Mouse (Mus musculus): ENCODE measurements around the gene Ncf4. TPM values are rescaled to one million over a fixed set of nuclear protein-coding genes. Genes with fewer than 3 reads are reported as not detected.
"Not testable (repeated sequence)": the region's sequence is repeated elsewhere in the genome, so short reads cannot be mapped to it uniquely, and the experiment has no call there.

Gene Ncf4
- polyA plus RNA-seq, 1 experiment from 2014 or later = 7.5 TPM

GRCm38 (mm10) chr15:78260668-78261333, 16.2 kb downstream of the Ncf4 start:
- Histone ChIP-seq H3K4me3 (peak overlapping the region; percentile 5; the same call in 1 of the 2 replicates), H3K27me3 (ENCODE audit: insufficient read depth, poor library complexity, severe bottlenecking) (peaks cover 1% of the 10 kb centered on the region; the same call in 1 of the 2 replicates)

GRCm38 (mm10) chr15:78263286-78263685, 18.7 kb downstream of the Ncf4 start:
- WGBS = 79% methylated on average over 3 of the region's 3 CpGs
- Histone ChIP-seq H3K27ac (0 out of 2 replicates have a peak overlapping the region, but pooled peaks have one; percentile 36), H3K4me3 (no peak overlapping the region), H3K4me1 (peaks cover 15% of the 10 kb centered on the region; the same call in 1 of the 2 replicates), H3K27me3 (ENCODE audit: insufficient read depth, poor library complexity, severe bottlenecking) (no peaks in the 10 kb centered on the region), H3K9me3 (no peaks in the 10 kb centered on the region), H3K36me3 (no peaks in the 10 kb centered on the region)
- DNase-seq (ENCODE audit: low spot score) = no peak

More at GRCm38 (mm10) chr15:78260668-78261333, 16.2 kb downstream of the Ncf4 start:
- no peaks in the 10 kb centered on the region for H3K9me3 ChIP-seq
- WGBS = 55% methylated on average over 13 of the region's 13 CpGs
- H3K27ac ChIP-seq = peak overlapping the region; percentile 23
- no peaks in the 10 kb centered on the region for H3K36me3 ChIP-seq
- DNase-seq (ENCODE audit: low spot score) = peak; percentile 94
- peaks cover 10% of the 10 kb centered on the region; the same call in 1 of the 2 replicates for H3K4me1 ChIP-seq

GRCm38 (mm10) chr15:78267441-78267840, 22.8 kb downstream of the Ncf4 start:
- H3K4me3 ChIP-seq = no peak overlapping the region
- WGBS = 65% methylated on average over 10 of the region's 10 CpGs
- no peaks in the 10 kb centered on the region for H3K9me3 ChIP-seq
- no peak for DNase-seq (ENCODE audit: low spot score)
- no peaks in the 10 kb centered on the region for H3K27me3 ChIP-seq (ENCODE audit: insufficient read depth, poor library complexity, severe bottlenecking)
- H3K27ac ChIP-seq = peak overlapping the region; percentile 37
- H3K4me1 ChIP-seq = 0 out of 2 replicates have a peak, but pooled peaks cover 13% of the 10 kb centered on the region
- no peaks in the 10 kb centered on the region for H3K36me3 ChIP-seq

- Histone ChIP-seq H3K9me3 (no peaks in the 10 kb centered on the region), H3K4me3 (no peak overlapping the region), H3K4me1 (0 out of 2 replicates have a peak, but pooled peaks cover 13% of the 10 kb centered on the region), H3K27me3 (ENCODE audit: insufficient read depth, poor library complexity, severe bottlenecking) (no peaks in the 10 kb centered on the region), H3K27ac (peak overlapping the region; percentile 64; the same call in 1 of the 2 replicates), H3K36me3 (no peaks in the 10 kb centered on the region)
- peak; percentile 92 for DNase-seq (ENCODE audit: low spot score)
- WGBS = 24% methylated on average over 4 of the region's 4 CpGs
Observed at GRCm38 (mm10) chr15:78267865-78268264, 23.3 kb downstream of the Ncf4 start.

- Histone ChIP-seq H3K27ac (no peak overlapping the region), H3K27me3 (ENCODE audit: insufficient read depth, poor library complexity, severe bottlenecking) (no peaks in the 10 kb centered on the region), H3K9me3 (no peaks in the 10 kb centered on the region), H3K4me3 (no peak overlapping the region), H3K36me3 (no peaks in the 10 kb centered on the region), H3K4me1 (0 out of 2 replicates have a peak, but pooled peaks cover 13% of the 10 kb centered on the region)
- no peak for DNase-seq (ENCODE audit: low spot score)
Observed at GRCm38 (mm10) chr15:78271208-78271607, 26.6 kb downstream of the Ncf4 start.

GRCm38 (mm10) chr15:78278308-78278707, 33.7 kb downstream of the Ncf4 start:
- H3K9me3 ChIP-seq = no peaks in the 10 kb centered on the region
- no peaks in the 10 kb centered on the region for H3K4me1 ChIP-seq
- H3K4me3 ChIP-seq = no peak overlapping the region
- no peaks in the 10 kb centered on the region for H3K36me3 ChIP-seq
- no peak for DNase-seq (ENCODE audit: low spot score)
- H3K27ac ChIP-seq = no peak overlapping the region
- no peaks in the 10 kb centered on the region for H3K27me3 ChIP-seq (ENCODE audit: insufficient read depth, poor library complexity, severe bottlenecking)
- WGBS = 66% methylated on average over 2 of the region's 2 CpGs

GRCm38 (mm10) chr15:78287941-78288340, 43.3 kb downstream of the Ncf4 start:
- 0 out of 2 replicates have a peak, but pooled peaks cover 4% of the 10 kb centered on the region for H3K27me3 ChIP-seq (ENCODE audit: insufficient read depth, poor library complexity, severe bottlenecking)
- H3K4me3 ChIP-seq = no peak overlapping the region
- WGBS = 90% methylated on average over 5 of the region's 5 CpGs
- no peak overlapping the region for H3K27ac ChIP-seq
- H3K4me1 ChIP-seq = peaks cover 13% of the 10 kb centered on the region
- no peak for DNase-seq (ENCODE audit: low spot score)
- no peaks in the 10 kb centered on the region for H3K9me3 ChIP-seq
- no peaks in the 10 kb centered on the region for H3K36me3 ChIP-seq

- not testable (repeated sequence) for H3K36me3 ChIP-seq; H3K4me3 ChIP-seq; H3K9me3 ChIP-seq; H3K27ac ChIP-seq; H3K27me3 ChIP-seq (ENCODE audit: insufficient read depth, poor library complexity, severe bottlenecking); DNase-seq (ENCODE audit: low spot score)
- 54% methylated on average over 5 of the region's 5 CpGs for WGBS
- peaks cover 26% of the 10 kb centered on the region for H3K4me1 ChIP-seq
Observed at GRCm38 (mm10) chr15:78289775-78290174, 45.2 kb downstream of the Ncf4 start.

- DNase-seq (ENCODE audit: low spot score); H3K9me3 ChIP-seq; H3K36me3 ChIP-seq; H3K27me3 ChIP-seq (ENCODE audit: insufficient read depth, poor library complexity, severe bottlenecking); H3K4me3 ChIP-seq: not testable (repeated sequence)
- Histone ChIP-seq H3K27ac (peak overlapping the region; percentile 39; the same call in 1 of the 2 replicates), H3K4me1 (peaks cover 24% of the 10 kb centered on the region)
- 24% methylated on average over 2 of the region's 2 CpGs for WGBS
Observed at GRCm38 (mm10) chr15:78293228-78293627, 48.6 kb downstream of the Ncf4 start.

- DNase-seq (ENCODE audit: low spot score) = no peak
- H3K4me3 ChIP-seq = no peak overlapping the region
- no peaks in the 10 kb centered on the region for H3K36me3 ChIP-seq
- H3K27me3 ChIP-seq (ENCODE audit: insufficient read depth, poor library complexity, severe bottlenecking) = 0 out of 2 replicates have a peak, but pooled peaks cover 4% of the 10 kb centered on the region
- 81% methylated on average over 4 of the region's 4 CpGs for WGBS
- H3K27ac ChIP-seq = no peak overlapping the region
- H3K4me1 ChIP-seq = peaks cover 19% of the 10 kb centered on the region
- H3K9me3 ChIP-seq = no peaks in the 10 kb centered on the region
Observed at GRCm38 (mm10) chr15:78293716-78294115, 49.1 kb downstream of the Ncf4 start.

GRCm38 (mm10) chr15:78298558-78298957, 54.0 kb downstream of the Ncf4 start:
- 63% methylated on average over 1 of the region's 1 CpGs for WGBS
- H3K4me1 ChIP-seq = peaks cover 9% of the 10 kb centered on the region; the same call in 1 of the 2 replicates
- no peak for DNase-seq (ENCODE audit: low spot score)
- no peaks in the 10 kb centered on the region for H3K36me3 ChIP-seq
- no peaks in the 10 kb centered on the region for H3K27me3 ChIP-seq (ENCODE audit: insufficient read depth, poor library complexity, severe bottlenecking)
- no peak overlapping the region for H3K4me3 ChIP-seq
- H3K9me3 ChIP-seq = no peaks in the 10 kb centered on the region
- no peak overlapping the region for H3K27ac ChIP-seq

- Histone ChIP-seq H3K36me3 (no peaks in the 10 kb centered on the region), H3K9me3 (no peaks in the 10 kb centered on the region), H3K4me3 (no peak overlapping the region), H3K27me3 (ENCODE audit: insufficient read depth, poor library complexity, severe bottlenecking) (no peaks in the 10 kb centered on the region), H3K4me1 (0 out of 2 replicates have a peak, but pooled peaks cover 3% of the 10 kb centered on the region), H3K27ac (no peak overlapping the region)
- DNase-seq (ENCODE audit: low spot score) = no peak
- 80% methylated on average over 3 of the region's 3 CpGs for whole genome bisulfite sequencing
Observed at GRCm38 (mm10) chr15:78299641-78300040, 55.0 kb downstream of the Ncf4 start.

GRCm38 (mm10) chr15:78300773-78301172, 56.2 kb downstream of the Ncf4 start:
- no peak overlapping the region for H3K27ac ChIP-seq
- no peaks in the 10 kb centered on the region for H3K36me3 ChIP-seq
- no peak overlapping the region for H3K4me3 ChIP-seq
- H3K27me3 ChIP-seq (ENCODE audit: insufficient read depth, poor library complexity, severe bottlenecking) = no peaks in the 10 kb centered on the region
- DNase-seq (ENCODE audit: low spot score) = no peak
- H3K4me1 ChIP-seq = no peaks in the 10 kb centered on the region
- no peaks in the 10 kb centered on the region for H3K9me3 ChIP-seq

Data from heart, embryonic 10.5 days (tissue).